Mouse (Mus musculus): ENCODE measurements at regions not wholly inside any gene's neighbourhood (a gene's known extent, or its start where the extent isn't known, plus 50 kb on each side); places are given as distances from the start of the nearest gene placed in this dataset.

GRCm38 (mm10) chr6:147871033-147871432 is 176.0 kb upstream of the Far2 start:
- Histone ChIP-seq H3K27ac (no peak overlapping the region), H3K4me3 (no peak overlapping the region), H3K9ac (no peak overlapping the region), H3K36me3 (no peaks in the 10 kb centered on the region), H3K9me3 (replicated peaks) (no peaks in the 10 kb centered on the region), H3K4me2 (replicated peaks) (no peak overlapping the region), H3K27me3 (no peaks in the 10 kb centered on the region), H3K4me1 (no peaks in the 10 kb centered on the region)
- ATAC-seq (ENCODE audit: low FRiP score): no peak
- 86% methylated on average over 3 of the region's 3 CpGs for WGBS

GRCm38 (mm10) chr6:147873173-147873572 is 173.9 kb upstream of the Far2 start:
- no peak overlapping the region for H3K27ac ChIP-seq
- no peaks in the 10 kb centered on the region for H3K36me3 ChIP-seq
- no peaks in the 10 kb centered on the region for H3K4me1 ChIP-seq
- no peak overlapping the region for H3K9ac ChIP-seq
- no peaks in the 10 kb centered on the region for H3K9me3 ChIP-seq (replicated peaks)
- ATAC-seq (ENCODE audit: low FRiP score): no peak
- H3K27me3 ChIP-seq: no peaks in the 10 kb centered on the region
- H3K4me3 ChIP-seq: no peak overlapping the region
- H3K4me2 ChIP-seq (replicated peaks): no peak overlapping the region
- WGBS: 86% methylated on average over 3 of the region's 3 CpGs

- H3K9ac ChIP-seq: no peak overlapping the region
- no peaks in the 10 kb centered on the region for H3K9me3 ChIP-seq (replicated peaks)
- H3K36me3 ChIP-seq: no peaks in the 10 kb centered on the region
- 93% methylated on average over 3 of the region's 3 CpGs for WGBS
- ATAC-seq (ENCODE audit: low FRiP score): no peak
- no peaks in the 10 kb centered on the region for H3K4me1 ChIP-seq
- H3K27ac ChIP-seq: no peak overlapping the region
- H3K27me3 ChIP-seq: no peaks in the 10 kb centered on the region
- H3K4me2 ChIP-seq (replicated peaks): no peak overlapping the region
- no peak overlapping the region for H3K4me3 ChIP-seq
Observed at GRCm38 (mm10) chr6:147878485-147878884, 168.6 kb upstream of the Far2 start.

GRCm38 (mm10) chr6:147885902-147886301 is 161.2 kb upstream of the Far2 start:
- Histone ChIP-seq H3K27ac (no peak overlapping the region), H3K4me3 (no peak overlapping the region), H3K27me3 (no peaks in the 10 kb centered on the region), H3K4me1 (no peaks in the 10 kb centered on the region), H3K4me2 (replicated peaks) (no peak overlapping the region), H3K36me3 (no peaks in the 10 kb centered on the region), H3K9me3 (replicated peaks) (0 out of 2 replicates have a peak, but pooled peaks cover 9% of the 10 kb centered on the region), H3K9ac (no peak overlapping the region)
- no peak for ATAC-seq (ENCODE audit: low FRiP score)
- 90% methylated on average over 4 of the region's 4 CpGs for WGBS

GRCm38 (mm10) chr6:147919697-147920096 is 127.4 kb upstream of the Far2 start:
- ATAC-seq (ENCODE audit: low FRiP score): no peak
- WGBS: 87% methylated on average over 1 of the region's 1 CpGs
- no peak overlapping the region for H3K4me2 ChIP-seq (replicated peaks)
- no peaks in the 10 kb centered on the region for H3K36me3 ChIP-seq
- H3K4me1 ChIP-seq: no peaks in the 10 kb centered on the region
- H3K4me3 ChIP-seq: no peak overlapping the region
- H3K9me3 ChIP-seq (replicated peaks): no peaks in the 10 kb centered on the region
- H3K27me3 ChIP-seq: no peaks in the 10 kb centered on the region
- H3K9ac ChIP-seq: no peak overlapping the region
- no peak overlapping the region for H3K27ac ChIP-seq

GRCm38 (mm10) chr6:147921091-147921490 is 126.0 kb upstream of the Far2 start:
- Histone ChIP-seq H3K27me3 (no peaks in the 10 kb centered on the region), H3K4me2 (replicated peaks) (no peak overlapping the region), H3K9ac (no peak overlapping the region), H3K9me3 (replicated peaks) (no peaks in the 10 kb centered on the region), H3K4me3 (no peak overlapping the region), H3K27ac (no peak overlapping the region), H3K36me3 (no peaks in the 10 kb centered on the region), H3K4me1 (no peaks in the 10 kb centered on the region)
- 72% methylated on average over 5 of the region's 5 CpGs for WGBS
- no peak for ATAC-seq (ENCODE audit: low FRiP score)

GRCm38 (mm10) chr6:147922506-147922905 is 124.6 kb upstream of the Far2 start:
- Histone ChIP-seq H3K36me3 (no peaks in the 10 kb centered on the region), H3K4me2 (replicated peaks) (no peak overlapping the region), H3K9me3 (replicated peaks) (no peaks in the 10 kb centered on the region), H3K27me3 (no peaks in the 10 kb centered on the region), H3K27ac (no peak overlapping the region), H3K4me1 (no peaks in the 10 kb centered on the region), H3K4me3 (no peak overlapping the region), H3K9ac (no peak overlapping the region)
- WGBS: 77% methylated on average over 5 of the region's 5 CpGs
- ATAC-seq (ENCODE audit: low FRiP score): no peak

GRCm38 (mm10) chr6:147923246-147923645 is 123.8 kb upstream of the Far2 start:
- 90% methylated on average over 8 of the region's 8 CpGs for WGBS
- Histone ChIP-seq H3K27ac (no peak overlapping the region), H3K4me1 (no peaks in the 10 kb centered on the region), H3K27me3 (no peaks in the 10 kb centered on the region), H3K9ac (no peak overlapping the region), H3K4me2 (replicated peaks) (no peak overlapping the region), H3K9me3 (replicated peaks) (no peaks in the 10 kb centered on the region), H3K36me3 (no peaks in the 10 kb centered on the region), H3K4me3 (no peak overlapping the region)
- ATAC-seq (ENCODE audit: low FRiP score): no peak

GRCm38 (mm10) chr6:147928951-147929350 is 118.1 kb upstream of the Far2 start:
- no peak for ATAC-seq (ENCODE audit: low FRiP score)
- no peaks in the 10 kb centered on the region for H3K27me3 ChIP-seq
- H3K9ac ChIP-seq: no peak overlapping the region
- H3K9me3 ChIP-seq (replicated peaks): no peaks in the 10 kb centered on the region
- no peaks in the 10 kb centered on the region for H3K36me3 ChIP-seq
- H3K4me1 ChIP-seq: no peaks in the 10 kb centered on the region
- H3K27ac ChIP-seq: no peak overlapping the region
- H3K4me2 ChIP-seq (replicated peaks): no peak overlapping the region
- H3K4me3 ChIP-seq: no peak overlapping the region

- Histone ChIP-seq H3K4me3 (no peak overlapping the region), H3K4me2 (replicated peaks) (no peak overlapping the region), H3K27ac (no peak overlapping the region), H3K4me1 (no peaks in the 10 kb centered on the region), H3K9ac (no peak overlapping the region), H3K27me3 (no peaks in the 10 kb centered on the region), H3K36me3 (no peaks in the 10 kb centered on the region), H3K9me3 (replicated peaks) (no peaks in the 10 kb centered on the region)
- no peak for ATAC-seq (ENCODE audit: low FRiP score)
- WGBS: 77% methylated on average over 3 of the region's 3 CpGs
Observed at GRCm38 (mm10) chr6:147944020-147944419, 103.0 kb upstream of the Far2 start.

- H3K4me1 ChIP-seq: no peaks in the 10 kb centered on the region
- WGBS: 89% methylated on average over 4 of the region's 4 CpGs
- H3K27ac ChIP-seq: no peak overlapping the region
- no peak overlapping the region for H3K9ac ChIP-seq
- no peaks in the 10 kb centered on the region for H3K27me3 ChIP-seq
- no peak overlapping the region for H3K4me3 ChIP-seq
- no peak overlapping the region for H3K4me2 ChIP-seq (replicated peaks)
- H3K9me3 ChIP-seq (replicated peaks): no peaks in the 10 kb centered on the region
- ATAC-seq (ENCODE audit: low FRiP score): no peak
- no peaks in the 10 kb centered on the region for H3K36me3 ChIP-seq
Observed at GRCm38 (mm10) chr6:147944940-147945676, 102.0 kb upstream of the Far2 start.

GRCm38 (mm10) chr6:147947997-147948396 is 99.1 kb upstream of the Far2 start:
- Histone ChIP-seq H3K27me3 (no peaks in the 10 kb centered on the region), H3K4me1 (no peaks in the 10 kb centered on the region), H3K9ac (no peak overlapping the region), H3K9me3 (replicated peaks) (no peaks in the 10 kb centered on the region), H3K4me2 (replicated peaks) (no peak overlapping the region), H3K4me3 (no peak overlapping the region), H3K27ac (no peak overlapping the region), H3K36me3 (no peaks in the 10 kb centered on the region)
- ATAC-seq (ENCODE audit: low FRiP score): no peak
- 84% methylated on average over 4 of the region's 4 CpGs for WGBS

GRCm38 (mm10) chr6:147951642-147952041 is 95.4 kb upstream of the Far2 start:
- H3K9me3 ChIP-seq (replicated peaks): no peaks in the 10 kb centered on the region
- ATAC-seq (ENCODE audit: low FRiP score): no peak
- H3K4me2 ChIP-seq (replicated peaks): no peak overlapping the region
- no peaks in the 10 kb centered on the region for H3K36me3 ChIP-seq
- no peak overlapping the region for H3K4me3 ChIP-seq
- H3K4me1 ChIP-seq: no peaks in the 10 kb centered on the region
- H3K27ac ChIP-seq: no peak overlapping the region
- H3K27me3 ChIP-seq: no peaks in the 10 kb centered on the region
- H3K9ac ChIP-seq: no peak overlapping the region
